Mouse (Mus musculus) neural tube, embryonic 14.5 days (tissue): Measurements from ENCODE around the gene Pcdh18. TPM values are rescaled to one million over a fixed set of nuclear protein-coding genes. Genes with fewer than 3 reads are reported as not detected.

Experiments used
- ATAC-seq: fragments of 200-750 bp; cut with Nextera tagmentation; 2 replicates; pipeline ENCODE4 v1.8.0; 2017; ENCODE audit warnings: low read depth, mild to moderate bottlenecking, moderate TSS enrichment, moderate library complexity
- H3K27ac ChIP-seq: fragments of 300-500 bp; sonication (generic); 2 replicates; pipeline ENCODE4 v1.5.1; 2014; ENCODE audit warnings: low read depth, mild to moderate bottlenecking, control low read depth, low read length, moderate library complexity, mixed read lengths
- H3K27me3 ChIP-seq: fragments of 300-500 bp; sonication (generic); 2 replicates; pipeline ENCODE4 v1.6.1; 2014; ENCODE audit warnings: low read length; ENCODE audit not compliant: control insufficient read depth, insufficient read depth
- H3K36me3 ChIP-seq: fragments of 300-500 bp; sonication (generic); 2 replicates; pipeline ENCODE4 v1.6.1; 2014; ENCODE audit warnings: low read length, mixed read lengths; ENCODE audit not compliant: control insufficient read depth, insufficient read depth
- H3K4me1 ChIP-seq: fragments of 300-500 bp; sonication (generic); 2 replicates; pipeline ENCODE4 v1.6.1; 2014; ENCODE audit warnings: low read length; ENCODE audit not compliant: control insufficient read depth, insufficient read depth
- H3K4me2 ChIP-seq: fragments of 300-500 bp; sonication (generic); 2 replicates; pipeline ENCODE4 v1.6.1; 2014; ENCODE audit warnings: mild to moderate bottlenecking, low read depth, low read length, control low read depth
- H3K4me3 ChIP-seq: fragments of 300-500 bp; sonication (generic); 2 replicates; pipeline ENCODE4 v1.5.1; 2014; ENCODE audit warnings: low read depth, low read length, control low read depth, mixed read lengths
- H3K9ac ChIP-seq: fragments of 300-500 bp; sonication (generic); replicated peaks from 2 replicates; pipeline ENCODE4 v1.6.1; 2014; ENCODE audit warnings: low read depth, mild to moderate bottlenecking, control low read depth, low read length, mixed read lengths
- H3K9me3 ChIP-seq: fragments of 300-500 bp; sonication (generic); 2 replicates; pipeline ENCODE4 v1.6.1; 2016; ENCODE audit warnings: low read length; ENCODE audit not compliant: control insufficient read depth
- WGBS: fragments of 180-500 bp; shearing (Covaris S2); extraction: QIAGEN DNeasy Blood & Tissue Kit; methylation state at CpG from one replicate; pipeline ENCODE4 v1.1.7; 2014; 5-methylcytosine and 5-hydroxymethylcytosine counted together
- polyA plus RNA-seq: library from polyadenylated mRNA; unstranded; fragments of >200 nt; fragmentation: Nextera tagmentation; extraction: Ambion mirVana; gene quantifications from 2 replicates; pipeline ENCODE4 v1.2.1, GENCODE M21; 2014

The Pcdh18 gene
- polyA plus RNA-seq, result 23.3 and 34.2 TPM in 2 replicates

- no peaks in the 10 kb centered on the region for H3K9me3 ChIP-seq
- H3K27me3 ChIP-seq, result no peaks in the 10 kb centered on the region
- H3K27ac ChIP-seq, result peak within 1 kb of the TSS; percentile 81
- ATAC-seq, result peak; percentile 90
- H3K4me3 ChIP-seq, result peak within 1 kb of the TSS; percentile 61
- peak within 1 kb of the TSS; percentile 84 for H3K4me2 ChIP-seq
- under 1% methylated on average over 43 of the region's 43 CpGs for WGBS
- H3K36me3 ChIP-seq, result no peaks in the 10 kb centered on the region
- H3K9ac ChIP-seq, result peak within 1 kb of the TSS; percentile 68
- peaks cover 3% of the 10 kb centered on the region; the same call in 1 of the 2 replicates for H3K4me1 ChIP-seq
These were observed at the start of gene Pcdh18 for GRCm38 (mm10) chr3:49756870-49757625. Gene Pcdh18 (minus strand): TSS chr3:49757325.

GRCm38 (mm10) chr3:49806823-49807222 is 49.7 kb upstream of the Pcdh18 start:
- H3K27me3 ChIP-seq, result no peaks in the 10 kb centered on the region
- no peak overlapping the region for H3K4me2 ChIP-seq
- no peak for ATAC-seq
- no peak overlapping the region for H3K9ac ChIP-seq
- no peaks in the 10 kb centered on the region for H3K9me3 ChIP-seq
- WGBS, result 58% methylated on average over 2 of the region's 2 CpGs
- no peak overlapping the region for H3K27ac ChIP-seq
- H3K4me3 ChIP-seq, result no peak overlapping the region
- no peaks in the 10 kb centered on the region for H3K4me1 ChIP-seq
- H3K36me3 ChIP-seq, result no peaks in the 10 kb centered on the region

- no peak for ATAC-seq
- WGBS, result 85% methylated on average over 1 of the region's 1 CpGs
- H3K9me3 ChIP-seq, result no peaks in the 10 kb centered on the region
These were observed 48.4 kb upstream of the Pcdh18 start for GRCm38 (mm10) chr3:49805511-49805910.

GRCm38 (mm10) chr3:49788296-49788695 is 31.2 kb upstream of the Pcdh18 start:
- no peak for ATAC-seq
- no peaks in the 10 kb centered on the region for H3K36me3 ChIP-seq
- H3K27ac ChIP-seq, result no peak overlapping the region
- no peaks in the 10 kb centered on the region for H3K4me1 ChIP-seq
- no peak overlapping the region for H3K4me2 ChIP-seq
- H3K4me3 ChIP-seq, result no peak overlapping the region
- no peaks in the 10 kb centered on the region for H3K27me3 ChIP-seq
- 30% methylated on average over 2 of the region's 2 CpGs for WGBS
- no peaks in the 10 kb centered on the region for H3K9me3 ChIP-seq
- no peak overlapping the region for H3K9ac ChIP-seq

More at GRCm38 (mm10) chr3:49805511-49805910, 48.4 kb upstream of the Pcdh18 start:
- Histone ChIP-seq H3K9ac (no peak overlapping the region), H3K4me2 (no peak overlapping the region), H3K4me1 (no peaks in the 10 kb centered on the region), H3K4me3 (no peak overlapping the region), H3K27me3 (no peaks in the 10 kb centered on the region), H3K27ac (no peak overlapping the region), H3K36me3 (no peaks in the 10 kb centered on the region)

DNA sequence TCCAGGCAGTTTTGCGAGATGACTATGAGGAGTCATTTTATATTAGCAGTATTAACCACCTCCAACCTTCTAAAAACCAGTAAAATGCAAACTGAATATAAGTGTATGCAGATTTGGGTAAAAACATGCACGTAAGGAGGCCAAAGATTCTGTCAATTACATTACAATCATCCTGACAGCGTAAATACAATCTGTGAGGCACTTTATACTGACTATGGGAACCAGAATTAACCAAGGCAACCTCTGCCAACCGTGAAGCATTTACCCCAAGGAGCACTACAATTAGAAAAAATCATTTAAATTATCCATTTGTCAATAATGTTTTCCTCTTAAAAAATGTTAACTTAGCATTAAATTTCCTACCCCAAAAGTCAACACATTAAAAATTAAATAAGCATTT is 30.6 kb upstream of the Pcdh18 start:
- WGBS, result 60% methylated on average over 4 of the region's 4 CpGs

GRCm38 (mm10) chr3:49768992-49769738 is 12.0 kb upstream of the Pcdh18 start:
- Histone ChIP-seq H3K9me3 (no peaks in the 10 kb centered on the region), H3K4me2 (no peak overlapping the region), H3K36me3 (no peaks in the 10 kb centered on the region), H3K9ac (no peak overlapping the region), H3K4me3 (no peak overlapping the region), H3K27ac (no peak overlapping the region), H3K4me1 (no peaks in the 10 kb centered on the region), H3K27me3 (no peaks in the 10 kb centered on the region)
- peak; percentile 84; the same call in 1 of the 2 replicates for ATAC-seq
- 9% methylated on average over 3 of the region's 3 CpGs for WGBS

More for the DNA sequence above, 30.6 kb upstream of the Pcdh18 start:
- H3K4me1 ChIP-seq, result no peaks in the 10 kb centered on the region
- H3K27ac ChIP-seq, result no peak overlapping the region
- H3K9ac ChIP-seq, result no peak overlapping the region
- no peak for ATAC-seq
- H3K36me3 ChIP-seq, result no peaks in the 10 kb centered on the region
- H3K4me3 ChIP-seq, result no peak overlapping the region
- H3K27me3 ChIP-seq, result no peaks in the 10 kb centered on the region
- no peaks in the 10 kb centered on the region for H3K9me3 ChIP-seq
- H3K4me2 ChIP-seq, result no peak overlapping the region

DNA sequence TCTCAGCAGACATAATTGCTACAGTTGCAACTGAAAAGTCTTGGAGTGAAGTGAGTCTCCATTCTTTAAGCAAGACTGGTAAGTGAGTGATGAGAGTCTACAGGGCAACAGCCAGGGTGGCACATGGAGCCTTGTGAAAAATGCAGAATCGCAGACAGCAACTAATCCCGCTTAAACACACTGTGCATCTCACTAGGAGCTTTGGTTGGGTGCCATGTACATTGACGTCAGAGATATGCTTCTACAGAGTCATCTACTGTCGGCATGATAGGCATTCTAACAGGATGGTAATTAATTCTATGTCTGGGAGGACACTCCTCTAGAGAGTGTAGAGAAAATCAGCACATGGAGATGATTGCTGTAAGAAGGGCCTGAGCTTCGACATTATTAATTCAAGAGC is 5.6 kb upstream of the Pcdh18 start:
- Histone ChIP-seq H3K4me3 (no peak overlapping the region), H3K9ac (no peak overlapping the region), H3K4me2 (no peak overlapping the region), H3K36me3 (no peaks in the 10 kb centered on the region), H3K9me3 (no peaks in the 10 kb centered on the region), H3K27me3 (no peaks in the 10 kb centered on the region), H3K27ac (no peak overlapping the region), H3K4me1 (no peaks in the 10 kb centered on the region)
- ATAC-seq, result no peak
- 79% methylated on average over 5 of the region's 5 CpGs for WGBS

- Histone ChIP-seq H3K27ac (no peak overlapping the region), H3K27me3 (no peaks in the 10 kb centered on the region)
These were observed 4.8 kb upstream of the Pcdh18 start for GRCm38 (mm10) chr3:49761971-49762370.

DNA sequence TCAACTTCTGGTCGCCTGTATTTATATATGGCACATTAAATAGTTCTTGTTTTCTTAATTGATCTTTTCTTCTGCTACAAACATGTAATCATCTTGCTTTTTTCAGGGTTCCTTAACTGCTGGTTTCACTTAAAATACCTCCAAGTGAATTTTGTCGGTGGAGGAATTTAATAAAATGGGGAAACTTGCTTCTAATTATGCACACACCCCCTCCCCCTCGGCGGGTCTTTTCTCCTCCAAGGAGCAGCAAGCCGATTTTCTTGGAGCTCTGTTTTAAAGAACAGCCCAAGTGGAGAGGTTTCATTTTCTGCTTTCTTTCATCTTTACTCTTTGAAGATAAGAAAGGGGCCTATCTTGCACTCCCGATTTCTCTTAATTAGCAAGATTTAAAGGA is 498 bp upstream of the Pcdh18 start:
- Histone ChIP-seq H3K4me1 (peaks cover 3% of the 10 kb centered on the region; the same call in 1 of the 2 replicates), H3K9me3 (no peaks in the 10 kb centered on the region), H3K36me3 (no peaks in the 10 kb centered on the region), H3K27me3 (no peaks in the 10 kb centered on the region), H3K9ac (peak overlapping the region; percentile 68), H3K4me2 (peak overlapping the region; percentile 84), H3K4me3 (peak overlapping the region; percentile 61), H3K27ac (no peak overlapping the region; the same call in 1 of the 2 replicates)
- ATAC-seq, result no peak
- WGBS, result 0% methylated on average over 6 of the region's 6 CpGs

More at GRCm38 (mm10) chr3:49761971-49762370, 4.8 kb upstream of the Pcdh18 start:
- ATAC-seq, result no peak
- Histone ChIP-seq H3K4me1 (no peaks in the 10 kb centered on the region), H3K4me2 (no peak overlapping the region), H3K36me3 (no peaks in the 10 kb centered on the region), H3K4me3 (no peak overlapping the region), H3K9ac (no peak overlapping the region), H3K9me3 (no peaks in the 10 kb centered on the region)
